Mouse (Mus musculus) brain, embryonic 14.5 days (tissue): ENCODE results near the gene Snx13.

Experiments used
- CTCF ChIP-seq: fragments of 200-500 bp; IDR thresholded peaks from 2 replicates; pipeline ENCODE4 v1.5.1; 2012; ENCODE audit warnings: inconsistent platforms, mild to moderate bottlenecking, moderate library complexity, borderline replicate concordance; ENCODE audit not compliant: insufficient read depth, insufficient read length; ENCODE audit errors: extremely low read depth
- POLR2A ChIP-seq: fragments of 200-500 bp; IDR thresholded peaks from 2 replicates; pipeline ENCODE4 v1.6.1; 2012; ENCODE audit warnings: mild to moderate bottlenecking, inconsistent platforms, borderline replicate concordance; ENCODE audit not compliant: poor library complexity, insufficient read depth, insufficient read length, severe bottlenecking; ENCODE audit errors: extremely low read depth

- TF ChIP-seq CTCF (no peak), POLR2A (no peak)
Measured at GRCm38 (mm10) chr12:34998778-34999467, 48.1 kb upstream of the Snx13 start.
